Mouse (Mus musculus): ENCODE data around the gene L3mbtl1.

DNA sequence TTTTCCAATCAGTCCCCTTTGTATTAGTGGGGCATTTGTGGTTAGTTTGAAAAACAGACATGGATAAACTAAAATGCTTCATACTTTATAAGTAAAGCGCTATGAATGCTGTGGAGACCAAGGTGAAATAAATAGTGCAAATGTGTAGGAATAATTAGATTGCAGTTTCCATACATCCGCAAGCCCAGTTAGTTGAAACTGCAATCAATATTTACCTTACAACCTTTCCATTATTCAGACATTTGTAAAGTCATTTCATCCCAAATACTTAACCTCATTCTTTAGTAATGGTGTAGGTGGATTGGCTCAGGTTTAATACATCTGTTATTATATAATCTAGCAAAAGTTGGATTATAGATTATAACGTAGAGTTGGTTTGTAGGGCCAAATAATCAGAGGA, 7.6 kb upstream of the L3mbtl1 start:
- TF ChIP-seq RAD21 (IDR thresholded peaks at IDR 0.05; ENCODE audit: low read depth, low read length) (no peak), CHD2 (IDR thresholded peaks at IDR 0.05; ENCODE audit: low read length) (no peak)

Measured in MEL (cell line).